Mouse (Mus musculus): ENCODE data around the gene Git1. TPM values are rescaled to one million over a fixed set of nuclear protein-coding genes. Genes with fewer than 3 reads are reported as not detected.

Git1 gene
- polyA plus RNA-seq, 1 experiment from 2014 or later: 7.9 TPM

DNA sequence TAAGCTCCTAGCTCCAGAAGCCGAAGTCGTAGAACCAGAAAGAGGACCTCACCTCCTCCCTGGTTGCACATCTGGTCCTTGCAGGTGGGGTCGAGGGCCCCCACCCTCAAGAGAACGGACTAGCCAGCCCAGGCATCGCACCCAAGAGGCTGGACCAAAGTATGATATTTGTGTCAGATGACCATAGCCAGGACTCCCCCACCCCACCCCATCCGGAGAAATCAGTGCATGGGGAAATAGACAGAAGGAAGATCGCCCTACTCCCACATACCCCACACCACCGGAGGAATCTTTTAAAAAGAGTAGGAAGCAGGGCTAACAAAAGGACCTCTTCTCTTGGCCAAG is 30.3 kb upstream of the Git1 start:
- 33% methylated on average over 8 of the region's 8 CpGs for WGBS
- H3K9me3 ChIP-seq: no peaks in the 10 kb centered on the region
- H3K27me3 ChIP-seq (replicated peaks): peaks cover 42% of the 10 kb centered on the region
- peak overlapping the region; percentile 67 for H3K4me3 ChIP-seq
- H3K4me1 ChIP-seq: peaks cover 66% of the 10 kb centered on the region
- H3K27ac ChIP-seq (replicated peaks): peak overlapping the region; percentile 95
- peak overlapping the region; percentile 89 for H3K9ac ChIP-seq
- 0 out of 2 replicates have a peak, but pooled peaks cover 13% of the 10 kb centered on the region for H3K36me3 ChIP-seq
- H3K4me2 ChIP-seq: peak overlapping the region; percentile 88
- ATAC-seq (ENCODE audit: extremely low read depth, insufficient number of reproducible peaks, low FRiP score, low TSS enrichment): no peak

- H3K4me1 ChIP-seq: peaks cover 66% of the 10 kb centered on the region
- WGBS: 60% methylated on average over 10 of the region's 10 CpGs
- peak overlapping the region; percentile 88 for H3K4me2 ChIP-seq
- H3K36me3 ChIP-seq: peaks cover 13% of the 10 kb centered on the region; the same call in 1 of the 2 replicates
- peak overlapping the region; percentile 95 for H3K27ac ChIP-seq (replicated peaks)
- H3K27me3 ChIP-seq (replicated peaks): peaks cover 48% of the 10 kb centered on the region
- no peak for ATAC-seq (ENCODE audit: extremely low read depth, insufficient number of reproducible peaks, low FRiP score, low TSS enrichment)
- peak overlapping the region; percentile 67; the same call in 1 of the 2 replicates for H3K4me3 ChIP-seq
- peak overlapping the region; percentile 89 for H3K9ac ChIP-seq
- H3K9me3 ChIP-seq: no peaks in the 10 kb centered on the region
Observed at GRCm38 (mm10) chr11:77463786-77464185, 29.6 kb upstream of the Git1 start.

DNA sequence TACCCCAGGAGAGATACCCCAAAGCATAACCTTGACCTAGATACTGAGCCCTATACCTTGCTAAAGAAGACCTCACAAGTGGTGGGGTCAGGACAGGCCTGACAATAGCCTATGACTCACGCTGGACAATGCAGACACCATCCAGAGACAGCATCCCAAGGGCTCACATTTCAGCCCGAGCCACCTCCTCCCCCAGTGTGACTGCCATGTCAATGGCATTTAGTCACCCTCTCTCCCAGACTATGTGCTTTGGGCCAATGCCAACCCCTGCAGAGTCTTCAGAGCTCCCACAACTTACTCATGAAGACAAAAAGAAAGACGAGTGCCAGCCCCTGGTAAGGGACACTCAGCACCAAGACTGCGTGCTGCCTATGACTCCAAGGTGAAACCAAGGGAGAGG is 28.7 kb upstream of the Git1 start:
- no peaks in the 10 kb centered on the region for H3K9me3 ChIP-seq
- 0 out of 2 replicates have a peak, but pooled peaks have one; percentile 15 for ATAC-seq (ENCODE audit: extremely low read depth, insufficient number of reproducible peaks, low FRiP score, low TSS enrichment)
- peak overlapping the region; percentile 27 for H3K4me2 ChIP-seq
- H3K4me3 ChIP-seq: no peak overlapping the region
- peak overlapping the region; percentile 58; the same call in 1 of the 2 replicates for H3K9ac ChIP-seq
- H3K4me1 ChIP-seq: peaks cover 66% of the 10 kb centered on the region
- peaks cover 57% of the 10 kb centered on the region for H3K27me3 ChIP-seq (replicated peaks)
- H3K36me3 ChIP-seq: peaks cover 17% of the 10 kb centered on the region
- 18% methylated on average over 4 of the region's 4 CpGs for WGBS
- H3K27ac ChIP-seq (replicated peaks): peak overlapping the region; percentile 95

GRCm38 (mm10) chr11:77465111-77465510 is 28.3 kb upstream of the Git1 start:
- no peak for ATAC-seq (ENCODE audit: extremely low read depth, insufficient number of reproducible peaks, low FRiP score, low TSS enrichment)
- peaks cover 18% of the 10 kb centered on the region for H3K36me3 ChIP-seq
- WGBS: 70% methylated on average over 3 of the region's 3 CpGs
- no peak overlapping the region for H3K4me3 ChIP-seq
- H3K4me2 ChIP-seq: peak overlapping the region; percentile 27
- peaks cover 66% of the 10 kb centered on the region for H3K4me1 ChIP-seq
- peaks cover 58% of the 10 kb centered on the region for H3K27me3 ChIP-seq (replicated peaks)
- H3K27ac ChIP-seq (replicated peaks): peak overlapping the region; percentile 95
- peak overlapping the region; percentile 58; the same call in 1 of the 2 replicates for H3K9ac ChIP-seq
- no peaks in the 10 kb centered on the region for H3K9me3 ChIP-seq

- Histone ChIP-seq H3K9me3 (no peaks in the 10 kb centered on the region), H3K4me3 (peak overlapping the region; percentile 8; the same call in 1 of the 2 replicates), H3K27ac (replicated peaks) (no peak overlapping the region), H3K27me3 (replicated peaks) (peaks cover 50% of the 10 kb centered on the region), H3K36me3 (peaks cover 27% of the 10 kb centered on the region), H3K9ac (peak overlapping the region; percentile 41; the same call in 1 of the 2 replicates), H3K4me1 (peaks cover 60% of the 10 kb centered on the region), H3K4me2 (peak overlapping the region; percentile 40)
- WGBS: 38% methylated on average over 9 of the region's 9 CpGs
- no peak for ATAC-seq (ENCODE audit: extremely low read depth, insufficient number of reproducible peaks, low FRiP score, low TSS enrichment)
Observed at GRCm38 (mm10) chr11:77466544-77466943, 26.8 kb upstream of the Git1 start.

- H3K4me2 ChIP-seq: peak overlapping the region; percentile 40
- WGBS: 7% methylated on average over 25 of the region's 25 CpGs
- no peak for ATAC-seq (ENCODE audit: extremely low read depth, insufficient number of reproducible peaks, low FRiP score, low TSS enrichment)
- H3K9ac ChIP-seq: peak overlapping the region; percentile 41
- H3K27me3 ChIP-seq (replicated peaks): peaks cover 53% of the 10 kb centered on the region
- no peaks in the 10 kb centered on the region for H3K9me3 ChIP-seq
- peak overlapping the region; percentile 8; the same call in 1 of the 2 replicates for H3K4me3 ChIP-seq
- peaks cover 53% of the 10 kb centered on the region for H3K4me1 ChIP-seq
- H3K27ac ChIP-seq (replicated peaks): no peak overlapping the region
- H3K36me3 ChIP-seq: peaks cover 33% of the 10 kb centered on the region
Observed at GRCm38 (mm10) chr11:77467157-77467556, 26.2 kb upstream of the Git1 start.

DNA sequence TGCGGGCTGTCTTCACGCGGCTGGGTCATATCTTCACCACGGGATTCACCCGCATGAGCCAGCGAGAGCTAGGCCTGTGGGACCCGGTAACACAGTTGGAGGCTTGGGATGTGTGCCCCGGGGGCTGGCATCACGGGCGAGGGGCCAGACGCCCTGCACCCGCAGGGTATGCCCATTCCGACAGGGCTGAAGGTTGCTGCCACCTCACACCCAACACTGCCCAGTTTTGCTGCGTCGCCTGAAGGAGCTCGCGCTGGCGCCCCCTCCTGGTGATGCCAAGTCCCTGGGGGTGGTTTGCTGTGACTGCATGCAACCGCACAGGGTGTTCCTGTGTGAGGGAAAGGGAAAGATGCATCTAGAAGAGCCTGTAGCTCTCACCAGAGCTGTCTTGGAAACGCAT is 25.6 kb upstream of the Git1 start:
- Histone ChIP-seq H3K4me3 (no peak overlapping the region), H3K27ac (replicated peaks) (no peak overlapping the region), H3K27me3 (replicated peaks) (peaks cover 53% of the 10 kb centered on the region), H3K4me1 (peaks cover 52% of the 10 kb centered on the region), H3K9ac (peak overlapping the region; percentile 41; the same call in 1 of the 2 replicates), H3K36me3 (peaks cover 39% of the 10 kb centered on the region), H3K4me2 (peak overlapping the region; percentile 40), H3K9me3 (no peaks in the 10 kb centered on the region)
- no peak for ATAC-seq (ENCODE audit: extremely low read depth, insufficient number of reproducible peaks, low FRiP score, low TSS enrichment)
- 17% methylated on average over 20 of the region's 20 CpGs for WGBS

DNA sequence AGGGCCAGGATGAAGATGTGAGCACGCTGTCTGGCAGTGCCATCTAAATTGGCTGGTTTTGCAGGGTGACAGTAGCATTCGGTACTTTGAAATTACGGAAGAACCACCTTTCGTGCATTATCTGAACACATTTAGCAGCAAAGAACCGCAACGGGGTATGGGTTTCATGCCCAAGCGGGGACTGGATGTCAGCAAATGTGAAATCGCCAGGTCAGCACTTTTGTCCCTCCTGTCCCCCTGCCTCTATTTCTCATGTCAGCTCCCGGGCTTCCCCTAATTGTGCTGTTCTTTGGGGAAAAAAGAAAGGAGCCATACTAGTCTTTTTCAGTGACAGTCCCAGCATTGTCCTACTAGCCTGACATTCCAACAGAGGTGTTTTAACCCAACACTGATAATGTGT is 25.0 kb upstream of the Git1 start:
- 77% methylated on average over 9 of the region's 9 CpGs for WGBS
- Histone ChIP-seq H3K4me1 (peaks cover 46% of the 10 kb centered on the region), H3K27ac (replicated peaks) (no peak overlapping the region), H3K4me2 (no peak overlapping the region), H3K4me3 (no peak overlapping the region), H3K9me3 (no peaks in the 10 kb centered on the region), H3K27me3 (replicated peaks) (peaks cover 53% of the 10 kb centered on the region), H3K9ac (no peak overlapping the region), H3K36me3 (peaks cover 45% of the 10 kb centered on the region)
- ATAC-seq (ENCODE audit: extremely low read depth, insufficient number of reproducible peaks, low FRiP score, low TSS enrichment): no peak

GRCm38 (mm10) chr11:77471407-77471806 is 22.0 kb upstream of the Git1 start:
- peaks cover 56% of the 10 kb centered on the region for H3K36me3 ChIP-seq
- peaks cover 37% of the 10 kb centered on the region for H3K27me3 ChIP-seq (replicated peaks)
- no peak overlapping the region for H3K4me3 ChIP-seq
- peaks cover 16% of the 10 kb centered on the region for H3K4me1 ChIP-seq
- H3K4me2 ChIP-seq: no peak overlapping the region
- ATAC-seq (ENCODE audit: extremely low read depth, insufficient number of reproducible peaks, low FRiP score, low TSS enrichment): no peak
- no peak overlapping the region for H3K27ac ChIP-seq (replicated peaks)
- 70% methylated on average over 29 of the region's 29 CpGs for WGBS
- no peak overlapping the region for H3K9ac ChIP-seq
- H3K9me3 ChIP-seq: no peaks in the 10 kb centered on the region

GRCm38 (mm10) chr11:77472775-77473174 is 20.6 kb upstream of the Git1 start:
- no peak overlapping the region for H3K4me3 ChIP-seq
- H3K36me3 ChIP-seq: peaks cover 56% of the 10 kb centered on the region
- H3K9me3 ChIP-seq: no peaks in the 10 kb centered on the region
- H3K9ac ChIP-seq: no peak overlapping the region
- H3K4me2 ChIP-seq: no peak overlapping the region
- no peak overlapping the region for H3K27ac ChIP-seq (replicated peaks)
- 76% methylated on average over 16 of the region's 16 CpGs for WGBS
- peaks cover 24% of the 10 kb centered on the region for H3K27me3 ChIP-seq (replicated peaks)
- peaks cover 2% of the 10 kb centered on the region for H3K4me1 ChIP-seq
- no peak for ATAC-seq (ENCODE audit: extremely low read depth, insufficient number of reproducible peaks, low FRiP score, low TSS enrichment)

DNA sequence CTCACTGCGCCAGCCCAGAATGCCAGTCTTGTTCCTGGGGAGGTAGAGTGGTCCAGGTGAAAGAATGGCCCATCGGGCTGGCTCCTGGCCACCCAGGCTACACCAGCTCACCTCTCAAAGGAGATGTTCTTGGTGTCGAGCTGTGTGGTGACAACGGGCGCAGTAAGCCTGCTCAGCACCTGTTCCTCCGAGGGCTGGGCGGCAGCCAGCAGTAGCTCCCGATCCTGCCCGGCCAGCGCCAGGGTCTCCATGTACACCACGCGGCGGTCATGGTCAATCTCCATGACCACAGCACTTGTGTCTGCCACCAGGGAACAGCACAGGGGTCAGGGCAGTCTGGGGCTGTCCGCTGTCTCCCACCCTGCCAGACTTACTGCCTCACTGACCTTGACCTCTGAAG is 17.1 kb upstream of the Git1 start:
- H3K27ac ChIP-seq (replicated peaks): no peak overlapping the region
- H3K9me3 ChIP-seq: no peaks in the 10 kb centered on the region
- no peak overlapping the region for H3K4me2 ChIP-seq
- H3K9ac ChIP-seq: no peak overlapping the region
- peaks cover 38% of the 10 kb centered on the region for H3K36me3 ChIP-seq
- H3K4me3 ChIP-seq: no peak overlapping the region
- WGBS: 86% methylated on average over 14 of the region's 14 CpGs
- no peaks in the 10 kb centered on the region for H3K4me1 ChIP-seq
- no peak for ATAC-seq (ENCODE audit: extremely low read depth, insufficient number of reproducible peaks, low FRiP score, low TSS enrichment)
- H3K27me3 ChIP-seq (replicated peaks): peaks cover 6% of the 10 kb centered on the region; the same call in 1 of the 2 replicates

DNA sequence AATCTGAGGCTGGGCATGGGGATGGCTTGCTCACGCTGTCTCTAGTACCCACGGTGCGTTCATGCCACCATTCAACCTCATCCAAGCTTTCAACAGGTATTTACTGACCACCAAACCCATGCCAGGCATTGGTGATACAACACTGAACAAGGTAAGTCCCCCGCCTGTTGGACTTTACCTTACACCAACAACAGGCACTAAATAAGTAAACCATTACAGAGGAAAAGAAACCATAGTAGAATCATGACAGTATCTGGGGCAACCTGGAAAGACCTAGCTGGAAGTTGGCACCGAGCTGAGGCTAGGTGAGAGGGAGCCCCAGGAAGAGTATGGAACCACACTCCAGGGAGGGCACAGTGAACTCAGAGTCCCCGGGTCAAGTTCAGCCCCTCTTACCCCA is 16.5 kb upstream of the Git1 start:
- ATAC-seq (ENCODE audit: extremely low read depth, insufficient number of reproducible peaks, low FRiP score, low TSS enrichment): no peak
- Histone ChIP-seq H3K4me2 (no peak overlapping the region), H3K27ac (replicated peaks) (no peak overlapping the region), H3K4me1 (no peaks in the 10 kb centered on the region), H3K27me3 (replicated peaks) (no peaks in the 10 kb centered on the region), H3K36me3 (peaks cover 31% of the 10 kb centered on the region), H3K9ac (no peak overlapping the region), H3K4me3 (no peak overlapping the region), H3K9me3 (no peaks in the 10 kb centered on the region)
- WGBS: 85% methylated on average over 6 of the region's 6 CpGs

Measured in heart, embryonic 13.5 days (tissue).